Mouse (Mus musculus) hindbrain, postnatal 0 days (tissue): ENCODE measurements around the gene Gse1. TPM values are rescaled to one million over a fixed set of nuclear protein-coding genes. Genes with fewer than 3 reads are reported as not detected.

Source experiments
- ATAC-seq: fragments of 200-750 bp; cut with Nextera tagmentation; 2 replicates; pipeline ENCODE4 v1.8.0; 2017; ENCODE audit warnings: mild to moderate bottlenecking, moderate TSS enrichment, moderate library complexity
- DNase-seq: peaks from one replicate; pipeline ENCODE4 v3.0.0-alpha.2; 2015; ENCODE audit warnings: low spot score
- H3K27ac ChIP-seq: fragments of 300-500 bp; sonication (generic); 2 replicates; pipeline ENCODE4 v1.5.1; 2014; ENCODE audit warnings: mild to moderate bottlenecking
- H3K27me3 ChIP-seq: fragments of 300-500 bp; sonication (generic); 2 replicates; pipeline ENCODE4 v1.6.1; 2014; ENCODE audit warnings: low read length, mixed read lengths; ENCODE audit not compliant: insufficient read depth
- H3K36me3 ChIP-seq: fragments of 300-500 bp; sonication (generic); 2 replicates; pipeline ENCODE4 v1.6.1; 2014; ENCODE audit warnings: low read length, mixed read lengths; ENCODE audit not compliant: insufficient read depth
- H3K4me1 ChIP-seq: fragments of 300-500 bp; sonication (generic); 2 replicates; pipeline ENCODE4 v1.6.1; 2014; ENCODE audit warnings: antibody characterized with exemption, low read length, mixed read lengths; ENCODE audit not compliant: insufficient read depth
- H3K4me2 ChIP-seq: fragments of 300-500 bp; sonication (generic); 2 replicates; pipeline ENCODE4 v1.6.1; 2014; ENCODE audit warnings: low read depth, mild to moderate bottlenecking, low read length, moderate library complexity, mixed read lengths
- H3K4me3 ChIP-seq: fragments of 300-500 bp; sonication (generic); 2 replicates; pipeline ENCODE4 v1.5.1; 2014; ENCODE audit warnings: low read length
- H3K9ac ChIP-seq: fragments of 300-500 bp; sonication (generic); replicated peaks from 2 replicates; pipeline ENCODE4 v1.6.1; 2014; ENCODE audit warnings: mild to moderate bottlenecking, low read length, moderate library complexity, mixed read lengths
- H3K9me3 ChIP-seq: fragments of 300-500 bp; sonication (generic); 2 replicates; pipeline ENCODE4 v1.6.1; 2016; ENCODE audit warnings: low read length, mixed read lengths
- CTCF ChIP-seq: IDR thresholded peaks from 2 replicates; pipeline ENCODE4 v1.5.1; 2016; ENCODE audit warnings: antibody characterized with exemption, control low read depth, low read depth
- WGBS: fragments of 180-500 bp; shearing (Covaris S2); extraction: QIAGEN DNeasy Blood & Tissue Kit; methylation state at CpG from one replicate; pipeline ENCODE4 v1.1.7; 2014; 5-methylcytosine and 5-hydroxymethylcytosine counted together
- polyA plus RNA-seq: library from polyadenylated mRNA; unstranded; fragments of >200 nt; fragmentation: Nextera tagmentation; extraction: Ambion mirVana; gene quantifications from 2 replicates; pipeline ENCODE4 v1.2.1, GENCODE M21; 2015
- total RNA-seq: library from RNA; depleted of rRNA; stranded (reverse); fragments of >200 nt; gene quantifications from 2 replicates; pipeline ENCODE4 v1.2.3, GENCODE M21; 2014

The Gse1 gene
- total and polyA plus RNA-seq, 2 experiments from 2014 or later = 13.4 to 48.3 TPM

- DNase-seq (no peak), ATAC-seq (no peak)
- no peak overlapping the region for H3K27ac ChIP-seq
- H3K4me1 ChIP-seq = peaks cover 7% of the 10 kb centered on the region; the same call in 1 of the 2 replicates
- TF ChIP-seq CTCF = no peak
- no peaks in the 10 kb centered on the region for H3K27me3 ChIP-seq
- 61% methylated on average over 8 of the region's 8 CpGs for WGBS
- no peak overlapping the region for H3K4me3 ChIP-seq
- no peak overlapping the region for H3K9ac ChIP-seq
- no peaks in the 10 kb centered on the region for H3K9me3 ChIP-seq
- no peak overlapping the region for H3K4me2 ChIP-seq
- H3K36me3 ChIP-seq = no peaks in the 10 kb centered on the region
These were observed 25.4 kb downstream of the Gse1 start for GRCm38 (mm10) chr8:120253626-120254025.

GRCm38 (mm10) chr8:120255406-120255987 is 27.2 kb downstream of the Gse1 start:
- no peak for TF ChIP-seq CTCF
- Histone ChIP-seq H3K4me1 (peaks cover 8% of the 10 kb centered on the region; the same call in 1 of the 2 replicates), H3K27me3 (no peaks in the 10 kb centered on the region), H3K9me3 (no peaks in the 10 kb centered on the region), H3K4me2 (no peak overlapping the region), H3K27ac (no peak overlapping the region), H3K9ac (no peak overlapping the region), H3K36me3 (no peaks in the 10 kb centered on the region), H3K4me3 (no peak overlapping the region)
- ATAC-seq = no peak
- 86% methylated on average over 6 of the region's 6 CpGs for WGBS
- no peak for DNase-seq

- Histone ChIP-seq H3K9ac (no peak overlapping the region), H3K4me1 (peaks cover 10% of the 10 kb centered on the region; the same call in 1 of the 2 replicates), H3K36me3 (no peaks in the 10 kb centered on the region), H3K4me3 (no peak overlapping the region), H3K4me2 (no peak overlapping the region), H3K27ac (no peak overlapping the region), H3K9me3 (no peaks in the 10 kb centered on the region), H3K27me3 (no peaks in the 10 kb centered on the region)
- WGBS = 32% methylated on average over 6 of the region's 6 CpGs
- no peak for TF ChIP-seq CTCF
- ATAC-seq (peak; percentile 38; the same call in 1 of the 2 replicates), DNase-seq (peak; percentile 58)
These were observed 28.7 kb downstream of the Gse1 start for GRCm38 (mm10) chr8:120256958-120257357.

- Histone ChIP-seq H3K9me3 (no peaks in the 10 kb centered on the region), H3K36me3 (no peaks in the 10 kb centered on the region), H3K4me3 (no peak overlapping the region), H3K4me1 (peaks cover 10% of the 10 kb centered on the region; the same call in 1 of the 2 replicates), H3K4me2 (no peak overlapping the region), H3K27ac (no peak overlapping the region), H3K9ac (no peak overlapping the region), H3K27me3 (no peaks in the 10 kb centered on the region)
- ATAC-seq (no peak), DNase-seq (no peak)
- 88% methylated on average over 13 of the region's 13 CpGs for WGBS
- TF ChIP-seq CTCF = no peak
These were observed 30.9 kb downstream of the Gse1 start for GRCm38 (mm10) chr8:120259206-120259605.

GRCm38 (mm10) chr8:120260677-120261076 is 32.4 kb downstream of the Gse1 start:
- Histone ChIP-seq H3K4me2 (no peak overlapping the region), H3K4me3 (no peak overlapping the region), H3K4me1 (peaks cover 24% of the 10 kb centered on the region), H3K27me3 (no peaks in the 10 kb centered on the region), H3K9ac (no peak overlapping the region), H3K9me3 (no peaks in the 10 kb centered on the region), H3K36me3 (no peaks in the 10 kb centered on the region), H3K27ac (no peak overlapping the region)
- TF ChIP-seq CTCF = no peak
- DNase-seq (no peak), ATAC-seq (no peak)
- WGBS = 78% methylated on average over 5 of the region's 5 CpGs

- Histone ChIP-seq H3K27me3 (no peaks in the 10 kb centered on the region), H3K4me2 (no peak overlapping the region), H3K9me3 (no peaks in the 10 kb centered on the region), H3K4me3 (no peak overlapping the region), H3K27ac (no peak overlapping the region), H3K36me3 (no peaks in the 10 kb centered on the region), H3K4me1 (peaks cover 28% of the 10 kb centered on the region), H3K9ac (no peak overlapping the region)
- 35% methylated on average over 21 of the region's 21 CpGs for WGBS
- ATAC-seq (no peak), DNase-seq (no peak)
- TF ChIP-seq CTCF = no peak
These were observed 33.3 kb downstream of the Gse1 start for GRCm38 (mm10) chr8:120261338-120262120.

GRCm38 (mm10) chr8:120263879-120264278 is 35.6 kb downstream of the Gse1 start:
- Histone ChIP-seq H3K9ac (no peak overlapping the region), H3K4me2 (no peak overlapping the region), H3K4me1 (peaks cover 39% of the 10 kb centered on the region), H3K9me3 (no peaks in the 10 kb centered on the region), H3K36me3 (no peaks in the 10 kb centered on the region), H3K27me3 (no peaks in the 10 kb centered on the region), H3K27ac (no peak overlapping the region), H3K4me3 (no peak overlapping the region)
- TF ChIP-seq CTCF = no peak
- DNase-seq = no peak
- ATAC-seq = no peak
- WGBS = 88% methylated on average over 5 of the region's 5 CpGs
